Mouse (Mus musculus) cortical plate, adult 2 months (tissue): ENCODE results near the gene Morn3. TPM values are rescaled to one million over a fixed set of nuclear protein-coding genes. Genes with fewer than 3 reads are reported as not detected.

ENCODE experiments used
- H3K27ac ChIP-seq: fragments of 200-500 bp; 2 replicates; pipeline ENCODE4 v1.5.1; 2012; ENCODE audit warnings: low read length, control low read depth, inconsistent platforms; ENCODE audit not compliant: insufficient read depth
- H3K4me1 ChIP-seq: fragments of 200-500 bp; 2 replicates; pipeline ENCODE4 v1.6.1; 2011; ENCODE audit warnings: low read length; ENCODE audit not compliant: control insufficient read depth, insufficient read depth
- H3K4me3 ChIP-seq: fragments of 200-500 bp; 2 replicates; pipeline ENCODE4 v1.5.1; 2011; ENCODE audit warnings: mild to moderate bottlenecking, low read length, control low read depth; ENCODE audit not compliant: insufficient read depth
- CTCF ChIP-seq: fragments of 200-500 bp; IDR thresholded peaks from 2 replicates; pipeline ENCODE4 v1.5.1; 2011; ENCODE audit warnings: mild to moderate bottlenecking, control low read depth, low read length; ENCODE audit not compliant: insufficient read depth; ENCODE audit errors: extremely low read depth
- POLR2A ChIP-seq: fragments of 200-500 bp; IDR thresholded peaks from 2 replicates; pipeline ENCODE4 v1.6.1; 2011; ENCODE audit warnings: mild to moderate bottlenecking, low read length, control low read depth; ENCODE audit not compliant: insufficient read depth; ENCODE audit errors: extremely low read depth
- polyA plus RNA-seq: library from polyadenylated mRNA; depleted of rRNA; stranded (reverse); fragments of >200 nt; gene quantifications from 2 replicates; pipeline ENCODE4 v1.2.3, GENCODE M21; 2012; rRNA removed

Morn3 gene
- 0.11 and 0.27 TPM in 2 replicates for polyA plus RNA-seq

- TF ChIP-seq POLR2A (no peak), CTCF (no peak)
- Histone ChIP-seq H3K27ac (no peak within 1 kb of the TSS), H3K4me3 (no peak within 1 kb of the TSS), H3K4me1 (no peaks in the 10 kb centered on the region)
Measured at GRCm38 (mm10) chr5:123046916-123047315, at the start of gene Morn3. TSS of gene Morn3 (minus strand) at chr5:123047016.

DNA sequence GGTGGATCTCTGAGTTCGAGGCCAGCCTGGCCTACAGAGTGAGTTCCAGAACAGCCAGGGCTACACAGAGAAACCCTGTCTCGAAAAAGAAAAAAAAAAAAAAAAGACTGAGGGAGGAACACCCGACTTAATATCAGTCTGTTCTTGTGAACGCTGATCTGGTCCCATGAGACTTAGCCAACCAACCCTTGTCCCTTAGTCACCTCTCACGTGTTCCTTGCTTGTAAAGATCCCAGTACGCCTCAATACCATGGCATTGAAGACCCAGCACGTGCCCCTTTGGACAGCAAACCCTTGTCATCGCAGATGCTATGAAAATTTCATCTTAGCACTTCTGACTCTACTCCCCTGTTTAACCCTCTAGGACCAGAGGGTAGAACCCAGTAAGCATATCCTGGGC is 49.5 kb upstream of the Morn3 start:
- Histone ChIP-seq H3K4me3 (no peak overlapping the region), H3K4me1 (no peaks in the 10 kb centered on the region; the same call in 1 of the 2 replicates), H3K27ac (no peak overlapping the region)
- no peak for TF ChIP-seq POLR2A
- no peak for TF ChIP-seq CTCF

DNA sequence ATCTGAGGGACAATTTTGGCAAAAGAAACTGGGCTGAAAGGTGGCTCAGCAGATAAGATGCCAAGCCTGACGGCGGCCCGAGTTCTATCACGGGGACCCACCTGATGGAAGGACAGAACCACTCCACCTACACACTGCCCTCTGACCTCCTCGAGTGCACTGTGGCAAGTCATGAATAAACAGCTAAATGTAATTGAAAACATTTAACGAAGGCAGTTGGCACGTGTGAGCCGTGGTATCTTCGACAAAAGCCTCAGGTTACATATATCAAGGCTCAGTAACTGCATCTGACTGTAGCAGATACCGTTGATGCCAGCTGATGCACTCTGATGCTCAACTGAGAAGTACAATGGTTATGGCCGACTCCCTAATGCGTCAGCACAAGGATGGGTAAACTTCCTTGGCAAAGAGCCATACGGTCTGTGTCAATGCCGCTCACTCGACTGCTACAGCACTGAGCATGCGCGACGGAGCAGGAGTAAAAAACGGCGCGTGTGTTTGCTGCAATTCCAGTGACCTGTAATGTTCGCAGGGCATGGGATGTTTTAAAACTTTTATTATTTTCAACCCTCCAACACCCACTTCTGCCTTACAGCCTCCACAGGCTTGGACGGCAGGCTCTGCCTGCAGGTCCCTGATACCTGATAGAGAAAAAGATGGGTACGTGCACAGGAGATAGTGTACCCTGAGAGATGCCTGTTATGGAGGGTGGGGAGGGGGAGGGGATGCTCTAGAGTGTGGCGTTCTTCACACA is 47.6 kb upstream of the Morn3 start:
- H3K4me3 ChIP-seq: no peak overlapping the region
- no peaks in the 10 kb centered on the region; the same call in 1 of the 2 replicates for H3K4me1 ChIP-seq
- H3K27ac ChIP-seq: no peak overlapping the region
- TF ChIP-seq CTCF (no peak), POLR2A (no peak)

DNA sequence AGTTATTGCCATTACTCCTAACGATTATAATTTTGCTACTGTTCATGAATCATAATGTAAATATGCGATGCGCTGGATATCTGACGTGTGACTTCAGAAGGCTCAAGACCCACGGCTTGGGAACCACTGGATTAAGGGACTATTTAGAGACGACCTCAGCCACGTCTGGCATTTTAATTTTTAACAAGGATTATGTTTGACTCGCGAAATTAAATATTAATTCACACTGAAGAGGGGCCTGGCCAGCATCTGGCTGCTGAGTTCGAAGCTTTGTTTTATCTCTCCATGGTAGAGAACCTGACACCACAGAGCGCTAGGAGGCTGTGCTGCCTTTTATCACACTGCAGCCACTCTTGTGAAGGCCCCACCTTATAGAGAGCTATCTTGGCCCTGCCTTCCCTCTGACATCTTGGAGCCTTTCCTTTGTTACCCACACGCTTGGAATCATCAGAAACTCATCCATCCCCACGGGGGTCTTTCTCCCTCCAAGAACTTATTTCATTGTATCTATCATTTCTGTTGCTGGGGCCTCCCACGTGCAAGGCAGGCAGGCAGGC is 46.3 kb upstream of the Morn3 start:
- Histone ChIP-seq H3K4me3 (no peak overlapping the region), H3K27ac (no peak overlapping the region), H3K4me1 (no peaks in the 10 kb centered on the region; the same call in 1 of the 2 replicates)
- no peak for TF ChIP-seq POLR2A
- no peak for TF ChIP-seq CTCF

DNA sequence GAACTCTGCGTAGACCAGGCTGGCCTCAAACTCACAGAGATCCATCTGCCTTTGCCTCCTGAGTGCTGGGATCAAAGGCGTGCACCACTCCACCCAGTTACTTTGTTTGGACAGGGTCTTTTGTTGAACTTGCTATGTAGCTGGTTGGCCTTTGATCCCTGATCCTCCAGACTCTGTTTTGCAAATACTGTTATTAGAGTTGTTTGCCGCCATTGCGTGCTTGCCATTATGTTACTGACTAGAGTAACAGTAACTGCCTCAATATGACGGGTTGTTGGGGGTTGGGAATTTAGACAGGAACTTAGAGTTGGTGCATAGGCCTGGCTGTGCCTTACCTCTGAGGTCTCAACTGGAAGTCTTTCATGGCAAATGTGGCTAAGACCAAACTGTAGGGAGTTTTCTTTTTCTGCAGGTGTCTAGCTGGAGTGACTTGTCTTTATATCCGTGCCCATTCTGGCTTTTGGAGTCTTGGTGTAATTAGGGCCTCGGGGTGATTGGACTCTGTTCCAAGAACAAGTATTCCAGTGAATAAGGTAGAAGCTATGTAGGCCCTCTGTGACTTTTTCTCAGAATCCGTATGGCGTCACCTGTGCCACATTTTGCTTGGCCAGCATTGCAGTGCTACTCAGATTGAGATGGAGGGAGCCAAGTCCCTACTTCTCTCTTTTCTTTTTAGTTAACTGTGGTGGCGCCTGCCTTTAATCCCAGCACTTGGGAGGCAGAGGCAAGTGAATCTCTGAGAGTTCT is 43.9 kb upstream of the Morn3 start:
- Histone ChIP-seq H3K27ac (no peak overlapping the region), H3K4me3 (no peak overlapping the region), H3K4me1 (no peaks in the 10 kb centered on the region; the same call in 1 of the 2 replicates)
- TF ChIP-seq CTCF: no peak
- no peak for TF ChIP-seq POLR2A

GRCm38 (mm10) chr5:123088784-123089183 is 42.0 kb upstream of the Morn3 start:
- TF ChIP-seq CTCF (no peak), POLR2A (no peak)
- Histone ChIP-seq H3K27ac (no peak overlapping the region), H3K4me1 (no peaks in the 10 kb centered on the region), H3K4me3 (no peak overlapping the region)

DNA sequence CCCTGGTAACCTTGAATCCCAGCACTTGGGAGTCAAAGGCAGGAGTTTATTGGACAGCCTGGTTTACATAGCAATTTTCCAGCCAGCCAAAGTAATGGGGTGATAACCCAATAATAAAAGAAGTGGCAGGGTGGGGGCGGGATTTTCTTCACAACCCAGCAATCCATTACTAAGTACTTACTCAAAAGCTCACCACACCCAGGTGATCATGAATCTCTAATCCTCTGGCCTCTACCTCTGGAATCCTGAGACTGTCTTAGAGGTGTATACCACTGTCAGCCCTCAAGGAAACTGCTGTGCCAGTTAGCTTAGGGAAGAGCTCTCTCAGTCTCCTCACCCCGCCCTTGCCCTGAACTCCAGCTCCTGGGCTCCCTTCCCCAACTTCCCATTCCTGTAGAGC is 39.7 kb upstream of the Morn3 start:
- H3K4me1 ChIP-seq: no peaks in the 10 kb centered on the region
- TF ChIP-seq CTCF: no peak
- TF ChIP-seq POLR2A: no peak
- no peak overlapping the region for H3K4me3 ChIP-seq
- H3K27ac ChIP-seq: no peak overlapping the region

DNA sequence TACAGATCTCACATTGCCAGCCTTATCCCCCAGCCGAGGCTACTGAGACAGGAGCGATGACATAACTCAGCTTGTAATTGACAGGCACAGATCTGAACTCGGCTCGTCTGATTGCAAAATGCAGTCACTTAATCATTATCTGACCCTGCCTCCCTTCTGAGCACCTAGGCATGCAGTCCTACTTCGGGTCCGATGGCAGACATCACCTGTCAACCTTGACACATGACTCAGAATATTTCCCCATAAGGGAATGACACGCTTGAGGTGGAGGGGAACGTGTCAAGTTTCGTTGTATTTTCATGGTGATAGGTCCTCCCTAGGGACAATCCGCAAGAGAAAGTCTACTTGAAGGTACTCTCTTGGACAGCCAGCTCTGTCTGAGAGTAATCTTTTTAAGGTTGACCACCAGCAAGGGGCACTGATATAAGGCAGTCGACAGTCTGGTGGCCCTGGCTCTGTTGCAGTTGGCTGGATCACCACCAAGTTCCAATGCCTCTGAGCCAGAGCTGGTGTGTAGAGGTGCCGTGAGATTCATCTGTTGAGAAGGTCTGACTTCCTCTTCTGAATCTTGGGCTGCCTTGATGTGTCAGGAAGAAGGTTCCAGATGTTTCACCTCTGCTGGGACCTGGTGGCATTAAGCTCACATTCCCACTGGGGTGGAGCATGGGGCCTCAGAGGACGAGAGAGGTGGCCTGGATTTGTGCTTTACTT is 36.7 kb upstream of the Morn3 start:
- no peaks in the 10 kb centered on the region for H3K4me1 ChIP-seq
- no peak overlapping the region for H3K27ac ChIP-seq
- no peak for TF ChIP-seq POLR2A
- no peak overlapping the region for H3K4me3 ChIP-seq

DNA sequence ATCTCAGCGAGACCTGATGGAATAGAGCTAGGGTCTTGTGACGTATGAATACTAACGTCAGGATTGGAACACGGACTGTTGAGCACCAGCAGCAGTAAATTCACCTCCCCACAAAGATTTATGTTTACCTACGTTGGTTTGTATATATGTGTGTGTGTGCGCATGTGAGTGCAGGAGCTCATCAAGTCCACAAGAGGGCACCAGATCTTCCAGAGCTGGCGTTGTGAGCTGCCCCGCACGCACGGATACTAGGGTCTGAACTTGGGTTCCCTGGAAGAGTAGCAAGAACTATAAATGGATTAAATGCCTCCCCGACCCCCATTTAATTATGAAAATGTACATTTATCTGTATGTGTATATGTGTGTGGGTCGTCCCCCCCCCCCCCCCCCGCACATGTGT is 33.7 kb upstream of the Morn3 start:
- peaks cover 5% of the 10 kb centered on the region for H3K4me1 ChIP-seq
- H3K4me3 ChIP-seq: no peak overlapping the region
- no peak overlapping the region for H3K27ac ChIP-seq
- TF ChIP-seq POLR2A: no peak
- TF ChIP-seq CTCF: no peak
